Mouse (Mus musculus): ENCODE measurements around the gene Rnf145. TPM values are rescaled to one million over a fixed set of nuclear protein-coding genes. Genes with fewer than 3 reads are reported as not detected.

Rnf145 gene
- polyA plus RNA-seq, 1 experiment from 2014 or later: 22.8 TPM

- Histone ChIP-seq H3K4me2 (replicated peaks; ENCODE audit: low read depth) (no peak overlapping the region), H3K9ac (ENCODE audit: low read depth, low read length) (no peak overlapping the region), H3K36me3 (ENCODE audit: control insufficient read depth, insufficient read depth) (peaks cover 8% of the 10 kb centered on the region), H3K4me1 (replicated peaks; ENCODE audit: control insufficient read depth, insufficient read depth, low read length) (no peaks in the 10 kb centered on the region; the same call in 1 of the 2 replicates), H3K27me3 (replicated peaks; ENCODE audit: control insufficient read depth, insufficient read depth, low read length) (no peaks in the 10 kb centered on the region), H3K9me3 (ENCODE audit: control insufficient read depth) (no peaks in the 10 kb centered on the region), H3K4me3 (ENCODE audit: low read depth, low read length) (no peak overlapping the region), H3K27ac (ENCODE audit: low read depth, low read length) (no peak overlapping the region)
- 84% methylated on average over 5 of the region's 5 CpGs for WGBS
- no peak for ATAC-seq
- no peak for TF ChIP-seq CTCF (IDR thresholded peaks at IDR 0.05; ENCODE audit: low read depth)
Measured at GRCm38 (mm10) chr11:44522594-44522993, 3.8 kb downstream of the Rnf145 start.

GRCm38 (mm10) chr11:44525765-44526164 lies 7.0 kb downstream of the Rnf145 start:
- no peak overlapping the region for H3K9ac ChIP-seq (ENCODE audit: low read depth, low read length)
- TF ChIP-seq CTCF (IDR thresholded peaks at IDR 0.05; ENCODE audit: low read depth): peak; percentile 39
- ATAC-seq: no peak
- no peak overlapping the region for H3K27ac ChIP-seq (ENCODE audit: low read depth, low read length)
- H3K27me3 ChIP-seq (replicated peaks; ENCODE audit: control insufficient read depth, insufficient read depth, low read length): no peaks in the 10 kb centered on the region
- no peaks in the 10 kb centered on the region for H3K9me3 ChIP-seq (ENCODE audit: control insufficient read depth)
- H3K4me3 ChIP-seq (ENCODE audit: low read depth, low read length): no peak overlapping the region
- peaks cover 8% of the 10 kb centered on the region for H3K36me3 ChIP-seq (ENCODE audit: control insufficient read depth, insufficient read depth)
- H3K4me1 ChIP-seq (replicated peaks; ENCODE audit: control insufficient read depth, insufficient read depth, low read length): no peaks in the 10 kb centered on the region; the same call in 1 of the 2 replicates
- WGBS: 79% methylated on average over 4 of the region's 4 CpGs
- no peak overlapping the region for H3K4me2 ChIP-seq (replicated peaks; ENCODE audit: low read depth)

GRCm38 (mm10) chr11:44526654-44527263 lies 8.0 kb downstream of the Rnf145 start:
- TF ChIP-seq CTCF (IDR thresholded peaks at IDR 0.05; ENCODE audit: low read depth): no peak
- Histone ChIP-seq H3K9ac (ENCODE audit: low read depth, low read length) (no peak overlapping the region), H3K4me1 (replicated peaks; ENCODE audit: control insufficient read depth, insufficient read depth, low read length) (no peaks in the 10 kb centered on the region; the same call in 1 of the 2 replicates), H3K4me2 (replicated peaks; ENCODE audit: low read depth) (no peak overlapping the region), H3K27me3 (replicated peaks; ENCODE audit: control insufficient read depth, insufficient read depth, low read length) (no peaks in the 10 kb centered on the region), H3K9me3 (ENCODE audit: control insufficient read depth) (no peaks in the 10 kb centered on the region), H3K36me3 (ENCODE audit: control insufficient read depth, insufficient read depth) (peaks cover 8% of the 10 kb centered on the region), H3K4me3 (ENCODE audit: low read depth, low read length) (no peak overlapping the region), H3K27ac (ENCODE audit: low read depth, low read length) (no peak overlapping the region)
- no peak for ATAC-seq
- 92% methylated on average over 11 of the region's 11 CpGs for WGBS

- Histone ChIP-seq H3K9ac (ENCODE audit: low read depth, low read length) (no peak overlapping the region), H3K4me3 (ENCODE audit: low read depth, low read length) (no peak overlapping the region), H3K27me3 (replicated peaks; ENCODE audit: control insufficient read depth, insufficient read depth, low read length) (no peaks in the 10 kb centered on the region), H3K4me2 (replicated peaks; ENCODE audit: low read depth) (no peak overlapping the region), H3K27ac (ENCODE audit: low read depth, low read length) (no peak overlapping the region), H3K4me1 (replicated peaks; ENCODE audit: control insufficient read depth, insufficient read depth, low read length) (no peaks in the 10 kb centered on the region; the same call in 1 of the 2 replicates), H3K9me3 (ENCODE audit: control insufficient read depth) (no peaks in the 10 kb centered on the region), H3K36me3 (ENCODE audit: control insufficient read depth, insufficient read depth) (peaks cover 17% of the 10 kb centered on the region)
- 89% methylated on average over 14 of the region's 14 CpGs for WGBS
- ATAC-seq: no peak
- TF ChIP-seq CTCF (IDR thresholded peaks at IDR 0.05; ENCODE audit: low read depth): no peak
Measured at GRCm38 (mm10) chr11:44528560-44529199, 9.9 kb downstream of the Rnf145 start.

GRCm38 (mm10) chr11:44529200-44529599 lies 10.4 kb downstream of the Rnf145 start:
- 67% methylated on average over 12 of the region's 12 CpGs for WGBS
- Histone ChIP-seq H3K27ac (ENCODE audit: low read depth, low read length) (no peak overlapping the region), H3K36me3 (ENCODE audit: control insufficient read depth, insufficient read depth) (peaks cover 21% of the 10 kb centered on the region), H3K4me3 (ENCODE audit: low read depth, low read length) (no peak overlapping the region), H3K27me3 (replicated peaks; ENCODE audit: control insufficient read depth, insufficient read depth, low read length) (no peaks in the 10 kb centered on the region), H3K4me1 (replicated peaks; ENCODE audit: control insufficient read depth, insufficient read depth, low read length) (no peaks in the 10 kb centered on the region), H3K9ac (ENCODE audit: low read depth, low read length) (no peak overlapping the region), H3K9me3 (ENCODE audit: control insufficient read depth) (no peaks in the 10 kb centered on the region), H3K4me2 (replicated peaks; ENCODE audit: low read depth) (no peak overlapping the region)
- no peak for TF ChIP-seq CTCF (IDR thresholded peaks at IDR 0.05; ENCODE audit: low read depth)
- no peak for ATAC-seq

- no peak overlapping the region for H3K27ac ChIP-seq (ENCODE audit: low read depth, low read length)
- H3K9ac ChIP-seq (ENCODE audit: low read depth, low read length): no peak overlapping the region
- no peaks in the 10 kb centered on the region for H3K27me3 ChIP-seq (replicated peaks; ENCODE audit: control insufficient read depth, insufficient read depth, low read length)
- no peaks in the 10 kb centered on the region for H3K9me3 ChIP-seq (ENCODE audit: control insufficient read depth)
- no peak overlapping the region for H3K4me2 ChIP-seq (replicated peaks; ENCODE audit: low read depth)
- WGBS: 78% methylated on average over 5 of the region's 5 CpGs
- H3K4me1 ChIP-seq (replicated peaks; ENCODE audit: control insufficient read depth, insufficient read depth, low read length): no peaks in the 10 kb centered on the region
- TF ChIP-seq CTCF (IDR thresholded peaks at IDR 0.05; ENCODE audit: low read depth): peak; percentile 22
- H3K4me3 ChIP-seq (ENCODE audit: low read depth, low read length): no peak overlapping the region
- H3K36me3 ChIP-seq (ENCODE audit: control insufficient read depth, insufficient read depth): peaks cover 21% of the 10 kb centered on the region
- no peak for ATAC-seq
Measured at GRCm38 (mm10) chr11:44529716-44530115, 11.0 kb downstream of the Rnf145 start.
